Mouse (Mus musculus): ENCODE measurements around the gene Wdr70. TPM values are rescaled to one million over a fixed set of nuclear protein-coding genes. Genes with fewer than 3 reads are reported as not detected.

Gene Wdr70
- polyA plus RNA-seq, 1 experiment = 50.5 TPM

- Histone ChIP-seq H3K79me2 (ENCODE audit: control insufficient read depth, insufficient read depth) (no peaks in the 10 kb centered on the region), H3ac (ENCODE audit: control insufficient read depth, insufficient read length) (no peak overlapping the region), H3K4me2 (ENCODE audit: low read depth) (peak overlapping the region; percentile 84), H3K36me3 (ENCODE audit: control insufficient read depth, insufficient read depth) (peaks cover 4% of the 10 kb centered on the region), H3K4me3 (no peak overlapping the region), H3K27me3 (ENCODE audit: control insufficient read depth, insufficient read depth, insufficient read length) (no peaks in the 10 kb centered on the region)
- TF ChIP-seq MAX (IDR thresholded peaks at IDR 0.05; ENCODE audit: low read depth) = no peak
- TF ChIP-seq TCF12 (IDR thresholded peaks at IDR 0.05; ENCODE audit: insufficient read depth, poor library complexity, severe bottlenecking) = no peak
- 0 out of 2 replicates have a peak, but pooled peaks have one; percentile 0 for TF ChIP-seq CEBPB (IDR thresholded peaks at IDR 0.05; ENCODE audit: insufficient read depth, poor library complexity, severe bottlenecking)
- no peak for TF ChIP-seq SRF (IDR thresholded peaks at IDR 0.05; ENCODE audit: control insufficient read depth, insufficient read length, low read depth)
- TF ChIP-seq POLR2AphosphoS2 (IDR thresholded peaks at IDR 0.05; ENCODE audit: insufficient read length, low read depth) = peak; percentile 26
- peak in 2 of 3 experiments; percentile 20 to 53 for TF ChIP-seq MYOD1 (IDR thresholded peaks at IDR 0.05; ENCODE audit: control insufficient read depth in 1 of 3, insufficient read length in 2 of 3, low read depth in 2 of 3)
- TF ChIP-seq USF1 (IDR thresholded peaks at IDR 0.05; ENCODE audit: low read depth) = no peak
- no peak for TF ChIP-seq MYOG (IDR thresholded peaks at IDR 0.05; ENCODE audit: control insufficient read depth in 1 of 3, insufficient read depth in 1 of 3, insufficient read length in 2 of 3, low read depth in 2 of 3)
Observed at GRCm38 (mm10) chr15:7838921-7839309, 260.1 kb downstream of the Wdr70 start.

DNA sequence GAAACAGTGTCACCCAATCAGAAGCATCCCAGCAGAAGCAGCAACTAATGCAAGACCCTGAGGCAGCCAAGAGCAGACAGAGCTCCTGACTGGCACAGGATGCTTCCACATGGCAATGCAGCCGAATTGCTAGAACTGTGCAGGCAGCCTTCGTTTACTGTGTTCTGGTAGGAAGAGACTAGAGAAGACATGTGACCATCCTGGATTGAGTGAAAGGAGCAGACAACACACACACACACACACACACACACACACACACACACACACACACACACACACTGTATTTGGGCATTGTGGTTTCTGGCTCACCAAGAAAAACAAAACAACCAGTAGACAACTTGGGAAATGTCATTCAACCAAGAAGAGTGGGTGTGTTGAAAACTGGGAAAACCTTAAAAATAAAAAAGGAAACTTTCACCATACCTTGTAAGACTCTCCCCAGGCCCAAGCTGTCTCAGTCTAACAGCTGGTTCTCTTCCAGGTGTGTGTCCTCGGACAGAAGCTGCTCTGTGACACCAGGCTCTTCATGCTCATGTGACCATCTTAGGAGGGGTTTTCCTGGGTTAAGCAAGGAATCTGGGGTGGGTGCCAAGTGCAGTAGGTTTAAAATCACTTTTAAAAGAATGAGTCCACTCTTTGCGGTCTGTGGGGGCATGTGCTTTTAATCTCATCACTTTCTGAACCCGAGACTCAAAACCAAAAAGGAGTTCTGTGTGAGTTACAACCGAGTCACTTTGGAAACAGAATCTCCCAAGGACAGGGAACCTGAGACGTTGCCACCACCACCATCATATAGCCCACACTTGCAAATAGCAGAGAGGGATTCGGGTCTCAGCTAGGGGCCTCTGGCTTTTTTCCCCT lies 260.7 kb downstream of the Wdr70 start:
- H3K4me2 ChIP-seq (ENCODE audit: low read depth) = peak overlapping the region; percentile 84
- TF ChIP-seq POLR2AphosphoS2 (IDR thresholded peaks at IDR 0.05; ENCODE audit: insufficient read length, low read depth) (peak; percentile 27), MYOG (IDR thresholded peaks at IDR 0.05; ENCODE audit: control insufficient read depth in 1 of 3, insufficient read depth in 1 of 3, insufficient read length in 2 of 3, low read depth in 2 of 3) (peak in 1 of 3 experiments; percentile 34), MYOD1 (IDR thresholded peaks at IDR 0.05; ENCODE audit: control insufficient read depth in 1 of 3, insufficient read length in 2 of 3, low read depth in 2 of 3) (peak in 2 of 3 experiments; percentile 20 to 22), TCF12 (IDR thresholded peaks at IDR 0.05; ENCODE audit: insufficient read depth, poor library complexity, severe bottlenecking) (no peak), CEBPB (IDR thresholded peaks at IDR 0.05; ENCODE audit: insufficient read depth, poor library complexity, severe bottlenecking) (peak; percentile 58; the same call in 1 of the 2 replicates), MAX (IDR thresholded peaks at IDR 0.05; ENCODE audit: low read depth) (peak; percentile 23), SRF (IDR thresholded peaks at IDR 0.05; ENCODE audit: control insufficient read depth, insufficient read length, low read depth) (peak; percentile 64), POLR2A (IDR thresholded peaks at IDR 0.05; ENCODE audit: insufficient read length, low read depth) (no peak), TCF3 (IDR thresholded peaks at IDR 0.05; ENCODE audit: insufficient read length, low read depth) (no peak), USF1 (IDR thresholded peaks at IDR 0.05; ENCODE audit: low read depth) (peak; percentile 94)
- peaks cover 5% of the 10 kb centered on the region for H3K36me3 ChIP-seq (ENCODE audit: control insufficient read depth, insufficient read depth)
- H3K79me2 ChIP-seq (ENCODE audit: control insufficient read depth, insufficient read depth) = no peaks in the 10 kb centered on the region
- no peak overlapping the region for H3ac ChIP-seq (ENCODE audit: control insufficient read depth, insufficient read length)
- no peaks in the 10 kb centered on the region for H3K27me3 ChIP-seq (ENCODE audit: control insufficient read depth, insufficient read depth, insufficient read length)
- H3K4me3 ChIP-seq = no peak overlapping the region

- no peak overlapping the region for H3K4me3 ChIP-seq
- no peaks in the 10 kb centered on the region for H3K27me3 ChIP-seq (ENCODE audit: control insufficient read depth, insufficient read depth, insufficient read length)
Observed at GRCm38 (mm10) chr15:7835404-7835803, 263.6 kb downstream of the Wdr70 start.

DNA sequence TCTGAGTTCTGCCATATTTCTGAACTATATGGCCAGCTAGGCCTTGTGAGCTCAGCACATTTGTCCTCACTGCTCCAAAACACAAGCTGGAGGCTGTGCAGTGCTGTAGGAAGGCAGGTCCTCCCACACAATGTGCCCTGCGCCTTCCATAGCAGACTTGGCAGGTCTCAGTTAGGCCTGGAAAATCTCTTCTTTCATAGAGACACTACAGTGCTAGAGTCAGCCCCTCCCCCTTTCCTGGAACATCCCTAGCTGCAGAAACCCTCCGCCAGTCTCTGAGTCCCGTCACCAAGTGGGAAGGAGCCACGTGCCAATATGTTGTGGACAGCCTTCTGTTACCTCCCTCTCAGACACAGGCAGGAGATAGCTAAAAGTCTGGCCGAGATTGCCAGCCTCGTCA lies 273.5 kb downstream of the Wdr70 start:
- Histone ChIP-seq H3K4me3 (no peak overlapping the region), H3K36me3 (ENCODE audit: control insufficient read depth, insufficient read depth) (no peaks in the 10 kb centered on the region), H3K27me3 (ENCODE audit: control insufficient read depth, insufficient read depth, insufficient read length) (no peaks in the 10 kb centered on the region), H3K4me2 (ENCODE audit: low read depth) (no peak overlapping the region), H3ac (ENCODE audit: control insufficient read depth, insufficient read length) (no peak overlapping the region), H3K79me2 (ENCODE audit: control insufficient read depth, insufficient read depth) (no peaks in the 10 kb centered on the region)
- TF ChIP-seq USF1 (IDR thresholded peaks at IDR 0.05; ENCODE audit: low read depth) = no peak
- TF ChIP-seq POLR2AphosphoS2 (IDR thresholded peaks at IDR 0.05; ENCODE audit: insufficient read length, low read depth) = no peak
- TF ChIP-seq CEBPB (IDR thresholded peaks at IDR 0.05; ENCODE audit: insufficient read depth, poor library complexity, severe bottlenecking) = no peak
- TF ChIP-seq SRF (IDR thresholded peaks at IDR 0.05; ENCODE audit: control insufficient read depth, insufficient read length, low read depth) = no peak
- TF ChIP-seq REST (IDR thresholded peaks at IDR 0.05; ENCODE audit: insufficient read depth, insufficient read length) = no peak

More at GRCm38 (mm10) chr15:7835404-7835803, 263.6 kb downstream of the Wdr70 start:
- Histone ChIP-seq H3K4me2 (ENCODE audit: low read depth) (no peak overlapping the region), H3K79me2 (ENCODE audit: control insufficient read depth, insufficient read depth) (no peaks in the 10 kb centered on the region), H3ac (ENCODE audit: control insufficient read depth, insufficient read length) (no peak overlapping the region), H3K36me3 (ENCODE audit: control insufficient read depth, insufficient read depth) (peaks cover 5% of the 10 kb centered on the region)
- TF ChIP-seq POLR2A (IDR thresholded peaks at IDR 0.05; ENCODE audit: insufficient read length, low read depth) = no peak
- no peak for TF ChIP-seq REST (IDR thresholded peaks at IDR 0.05; ENCODE audit: insufficient read depth, insufficient read length)
- TF ChIP-seq USF1 (IDR thresholded peaks at IDR 0.05; ENCODE audit: low read depth) = no peak
- no peak for TF ChIP-seq E2F4 (IDR thresholded peaks at IDR 0.05; ENCODE audit: insufficient read depth)
- TF ChIP-seq SRF (IDR thresholded peaks at IDR 0.05; ENCODE audit: control insufficient read depth, insufficient read length, low read depth) = no peak
- TF ChIP-seq TCF3 (IDR thresholded peaks at IDR 0.05; ENCODE audit: insufficient read length, low read depth) = no peak
- TF ChIP-seq MYOD1 (IDR thresholded peaks at IDR 0.05; ENCODE audit: control insufficient read depth in 1 of 3, insufficient read length in 2 of 3, low read depth in 2 of 3) = no peak
- no peak for TF ChIP-seq POLR2AphosphoS2 (IDR thresholded peaks at IDR 0.05; ENCODE audit: insufficient read length, low read depth)
- no peak for TF ChIP-seq MAX (IDR thresholded peaks at IDR 0.05; ENCODE audit: low read depth)
- no peak for TF ChIP-seq TCF12 (IDR thresholded peaks at IDR 0.05; ENCODE audit: insufficient read depth, poor library complexity, severe bottlenecking)
- no peak for TF ChIP-seq MYOG (IDR thresholded peaks at IDR 0.05; ENCODE audit: control insufficient read depth in 1 of 3, insufficient read depth in 1 of 3, insufficient read length in 2 of 3, low read depth in 2 of 3)
- TF ChIP-seq CEBPB (IDR thresholded peaks at IDR 0.05; ENCODE audit: insufficient read depth, poor library complexity, severe bottlenecking) = no peak
